Mouse (Mus musculus) ovary, adult 18-20 months (tissue): Measurements from ENCODE around the gene Gbp4.
A peak's percentile ranks its signal among the peaks of the same experiment; 100 is the strongest.
"Not testable (repeated sequence)": the region's sequence is repeated elsewhere in the genome, so short reads cannot be mapped to it uniquely, and the experiment has no call there.

Experiments used
- DNase-seq: peaks from one replicate; pipeline ENCODE4 v3.0.0; 2022; ENCODE audit warnings: low spot score, mixed read lengths

Gbp4 gene

DNA sequence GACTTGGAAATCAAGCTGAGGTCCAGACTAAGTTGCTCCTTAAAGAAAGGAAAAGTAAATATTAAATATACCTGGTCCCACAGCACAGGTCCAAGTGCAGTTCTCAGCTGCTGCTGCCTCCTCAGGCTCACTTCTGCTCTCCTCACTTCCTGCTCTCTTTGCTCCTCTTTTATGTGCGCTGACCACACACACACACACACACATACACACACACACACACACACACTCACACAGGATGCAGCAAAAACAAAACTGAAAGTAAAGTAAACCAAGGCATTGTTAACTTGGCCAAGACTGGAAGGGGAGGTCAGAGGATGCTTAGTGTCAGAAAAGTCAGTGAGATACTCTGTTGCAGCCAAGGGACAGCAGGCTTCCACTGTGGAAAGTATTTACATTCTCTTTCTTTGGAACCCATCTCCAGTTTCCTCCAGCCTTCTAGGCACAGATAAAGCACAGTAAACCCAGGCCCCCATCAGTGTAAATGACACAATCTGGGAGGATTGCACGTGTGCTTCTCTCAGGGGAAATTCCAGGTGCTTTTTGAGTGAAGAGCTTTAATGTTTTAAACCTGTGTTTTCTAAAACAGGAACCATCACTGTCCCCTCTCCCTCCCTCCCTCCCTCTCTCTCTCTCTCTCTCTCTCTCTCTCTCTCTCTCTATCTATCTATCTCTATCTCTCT, at the start of gene Gbp4, which contains the start of the genes Gbp9 and Gbp8:
Gene Gbp4, minus strand, starts transcription at position 178 of the 680 bp plus-strand sequence.
Gene Gbp9, minus strand, starts transcription at position 131 of the 680 bp plus-strand sequence.
Gene Gbp8, minus strand, starts transcription at position 132 of the 680 bp plus-strand sequence.
- DNase-seq: not testable (repeated sequence)

DNA sequence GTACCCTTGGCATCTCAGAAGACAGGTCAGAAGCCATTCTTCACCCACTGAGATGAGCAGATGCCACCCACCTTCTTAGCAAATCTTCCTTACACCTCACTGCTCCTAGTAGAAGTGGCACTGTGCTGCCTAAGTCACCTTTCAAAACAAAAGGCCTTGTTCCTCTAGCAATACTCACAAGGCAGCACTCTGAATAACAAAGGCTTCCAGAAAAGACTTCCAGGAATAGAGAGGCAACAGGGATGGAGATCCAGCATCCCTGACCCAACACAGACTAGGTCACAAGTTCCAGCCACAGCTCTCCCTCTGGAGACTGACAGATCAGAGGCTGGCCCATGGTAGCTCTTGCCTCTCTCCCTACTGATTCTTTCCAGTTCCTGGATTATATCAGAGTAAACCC, 42.1 kb upstream of the Gbp4 start:
- DNase-seq: no peak

DNA sequence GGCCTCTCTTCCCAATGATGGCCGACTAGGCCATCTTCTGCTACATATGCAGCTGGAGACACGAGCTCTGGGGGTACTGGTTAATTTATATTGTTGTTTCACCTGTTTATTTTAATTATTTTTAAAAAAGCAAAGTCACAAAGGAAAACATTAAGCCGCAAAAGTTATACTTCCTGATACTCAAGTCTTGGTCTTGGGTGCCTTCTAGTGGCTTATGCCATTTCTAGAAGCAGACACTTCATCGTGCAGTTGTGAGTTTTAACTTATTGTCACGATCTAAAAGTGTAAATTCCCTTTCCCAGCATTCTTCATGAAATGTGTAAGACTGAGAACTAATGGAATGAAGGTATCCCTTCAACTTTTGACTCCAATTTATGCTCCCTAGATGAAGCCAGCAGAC, 17.2 kb upstream of the Gbp4 start:
- no peak for DNase-seq

DNA sequence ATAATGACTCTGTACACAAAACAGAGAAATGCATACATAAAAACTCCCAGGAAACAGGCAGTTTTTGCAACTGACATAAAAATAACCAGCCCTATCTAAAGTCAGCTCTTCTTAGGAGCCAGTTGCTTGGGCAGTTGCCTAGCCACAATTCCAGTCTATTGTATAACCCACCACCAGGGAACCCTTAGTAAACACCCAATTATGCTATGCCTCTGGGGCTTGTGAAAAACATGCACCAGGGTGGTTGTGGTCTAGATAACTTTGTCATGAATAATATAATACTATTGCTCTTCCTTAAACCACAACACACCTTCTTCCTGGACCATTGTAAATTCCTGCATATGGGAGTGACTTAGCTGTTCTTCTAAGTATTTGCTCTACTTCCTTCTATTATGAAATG, 14.7 kb upstream of the Gbp4 start:
- DNase-seq: no peak

DNA sequence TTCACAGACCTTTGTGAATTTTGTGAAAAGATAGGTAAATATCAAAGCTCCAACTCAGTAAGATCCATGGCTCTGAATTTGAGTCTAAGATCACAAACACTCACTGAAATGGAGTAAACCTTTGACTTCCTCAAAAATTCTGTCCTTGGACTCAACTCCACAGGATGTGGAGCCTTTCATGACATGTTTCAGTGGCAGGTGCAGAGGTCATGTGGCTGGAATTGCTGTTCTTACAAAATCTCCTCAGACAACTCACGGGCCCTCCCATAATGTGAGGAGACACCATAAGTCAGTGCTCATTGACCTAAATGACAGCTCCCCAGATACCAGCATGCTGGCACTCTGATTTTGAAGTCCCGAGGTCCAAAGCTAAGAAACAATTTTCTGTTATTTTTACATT, 8.7 kb upstream of the Gbp4 start:
- not testable (repeated sequence) for DNase-seq

DNA sequence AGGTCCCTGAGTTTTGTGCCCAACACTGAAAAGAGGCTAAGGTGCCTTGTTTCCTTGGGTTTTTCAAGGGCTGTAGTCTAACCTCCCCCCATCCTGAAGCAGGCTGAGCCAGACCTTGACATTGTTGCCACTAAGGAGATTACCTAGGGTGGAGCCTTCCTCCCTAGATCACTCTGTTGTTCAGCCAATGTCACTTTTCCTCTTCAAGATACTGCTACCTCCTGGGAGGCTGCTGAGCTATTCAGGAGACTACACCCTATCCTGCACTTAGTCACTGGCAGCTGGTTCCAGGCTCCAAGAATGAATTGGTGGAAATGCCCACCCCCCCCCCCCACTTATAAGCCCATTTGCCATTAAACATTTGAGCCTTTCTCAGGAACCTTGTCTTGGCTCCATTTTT, 7.1 kb upstream of the Gbp4 start:
- DNase-seq: no peak

DNA sequence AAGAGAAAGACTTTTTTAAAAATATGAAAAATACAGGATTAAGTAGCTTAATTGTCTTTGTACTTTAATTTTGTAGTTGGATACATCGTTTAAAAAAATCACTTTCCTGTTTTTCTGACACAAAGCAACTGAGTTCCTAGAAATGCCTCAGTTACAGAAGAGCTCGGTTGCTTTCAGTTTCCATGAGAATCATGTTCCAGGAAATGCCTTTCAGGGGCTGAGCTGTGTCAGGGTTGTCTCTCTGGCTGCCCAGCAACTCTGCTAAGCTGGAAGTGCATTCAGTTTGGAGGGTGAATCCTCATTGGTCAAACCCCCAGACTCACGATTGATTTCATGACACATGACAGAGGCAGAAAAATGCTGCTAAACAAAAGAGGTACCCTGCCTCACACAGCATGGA, 6.3 kb upstream of the Gbp4 start:
- DNase-seq: not testable (repeated sequence)

DNA sequence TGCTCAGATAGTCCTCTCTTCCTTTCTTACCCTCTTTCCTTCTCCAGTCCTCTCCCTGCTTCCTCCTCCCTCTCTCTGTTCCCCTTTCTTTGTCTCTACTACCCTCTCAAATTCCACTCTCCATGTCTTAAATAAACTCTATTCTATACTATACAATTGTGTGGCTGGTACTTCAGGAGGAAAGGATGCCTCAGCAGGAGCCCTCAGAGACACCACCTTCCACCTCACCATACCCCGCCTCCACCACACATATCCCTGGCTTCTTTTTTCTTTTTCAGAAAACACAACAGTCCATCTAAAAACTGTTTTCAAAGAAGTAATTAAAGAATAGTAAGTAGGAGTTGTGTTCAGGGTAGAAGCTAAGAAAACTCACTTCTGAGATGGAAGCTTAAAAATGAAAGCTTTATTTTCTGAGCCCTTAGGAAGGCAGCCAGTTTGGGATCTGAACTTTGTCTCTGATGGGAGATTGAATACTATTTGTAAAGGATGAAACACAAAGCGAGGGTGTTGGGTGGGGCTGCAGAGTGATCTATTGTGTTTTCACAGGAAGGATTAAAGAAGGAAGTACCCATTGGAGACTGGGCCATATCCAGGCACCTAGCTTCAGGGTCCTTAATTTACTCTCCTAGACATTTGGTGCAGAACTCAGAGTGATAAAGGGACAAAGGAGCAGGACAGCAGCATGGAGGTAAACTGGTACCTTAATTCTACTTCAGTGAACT, 864 bp upstream of the Gbp4 start:
- DNase-seq: not testable (repeated sequence)

DNA sequence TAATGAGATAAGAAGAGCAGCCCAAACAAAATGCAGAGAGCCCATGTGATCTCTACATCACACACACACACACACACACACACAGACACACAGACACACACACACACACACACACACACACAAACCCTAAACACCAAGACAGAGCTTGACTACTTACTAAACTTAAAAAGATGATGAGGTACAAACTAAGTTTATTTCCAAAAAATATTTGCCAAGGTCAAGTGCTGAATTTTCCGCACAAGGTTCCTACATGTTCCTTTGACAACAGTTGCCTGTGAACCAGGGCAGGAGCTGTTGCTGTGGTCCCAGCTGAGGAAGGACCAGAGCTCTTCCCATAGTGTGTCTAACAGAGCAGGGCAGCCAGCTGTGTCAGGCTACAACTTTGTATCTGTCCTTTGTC, 480 bp downstream of the Gbp4 start:
- no peak for DNase-seq

DNA sequence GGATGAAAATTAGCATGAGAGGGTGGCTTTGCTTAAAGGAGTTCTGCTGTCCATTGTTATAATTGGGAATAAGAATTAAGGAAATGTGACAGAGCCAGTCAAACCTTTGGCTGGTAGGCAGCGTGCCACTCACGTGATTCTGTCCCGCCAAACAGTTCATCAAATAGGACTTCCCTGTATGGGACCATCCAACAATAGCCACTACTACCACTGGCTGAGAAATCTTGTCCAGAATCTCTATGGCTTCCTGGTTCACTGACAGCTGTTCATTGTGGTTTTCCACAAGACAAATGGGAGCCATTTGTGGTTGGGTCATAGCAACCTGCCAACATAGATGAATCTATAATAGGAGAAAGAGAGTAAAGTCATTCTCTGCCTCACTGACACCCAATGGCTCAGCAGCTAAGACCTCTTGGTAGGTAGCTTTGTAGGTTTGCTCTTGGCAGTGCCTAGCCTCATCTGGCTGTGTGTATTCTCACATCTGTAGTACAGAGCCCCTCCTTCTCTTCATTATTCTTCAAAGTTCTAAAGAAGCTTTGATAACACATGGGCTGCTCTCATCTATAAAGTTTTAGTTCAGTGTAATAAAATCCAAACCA, 2.6 kb downstream of the Gbp4 start:
- not testable (repeated sequence) for DNase-seq

DNA sequence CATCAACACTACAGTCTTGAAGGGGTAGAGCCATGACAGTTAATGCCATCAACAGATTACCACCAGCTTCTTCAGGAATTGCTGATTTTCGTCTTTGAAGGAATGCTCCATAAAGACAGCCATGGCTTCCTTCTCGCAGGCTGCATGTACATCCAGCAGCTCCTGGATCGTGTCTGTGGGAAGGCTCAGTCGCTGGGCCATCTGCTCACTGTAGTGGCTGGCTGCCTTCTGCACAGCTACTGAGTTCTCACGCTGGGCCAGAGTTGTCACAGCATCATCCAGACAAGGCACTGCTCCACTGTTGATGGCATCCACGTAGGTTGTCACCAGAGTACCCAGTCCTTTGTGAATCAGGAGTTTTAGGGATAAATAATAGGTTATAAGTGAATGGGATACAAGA, 17.7 kb downstream of the Gbp4 start:
- DNase-seq: not testable (repeated sequence)

DNA sequence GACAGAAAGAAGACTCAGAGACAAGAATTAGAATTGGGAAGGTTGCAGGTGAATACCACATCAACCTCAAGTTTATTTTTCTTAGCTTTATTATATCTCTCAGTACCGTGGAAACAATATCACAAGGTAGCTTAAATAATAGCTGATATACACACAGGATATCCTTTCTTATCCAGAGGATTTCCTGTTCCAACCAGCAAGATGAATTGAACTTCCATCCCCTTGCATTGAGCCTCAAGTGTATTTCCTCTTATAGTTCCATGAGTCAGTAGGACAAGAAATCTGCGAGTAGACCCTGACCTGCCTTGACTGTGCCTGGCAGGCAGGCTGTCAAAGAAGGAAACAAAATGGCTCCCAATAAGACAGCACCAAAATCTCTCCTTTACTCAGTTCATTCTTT, 23.6 kb downstream of the Gbp4 start:
- DNase-seq: no peak

DNA sequence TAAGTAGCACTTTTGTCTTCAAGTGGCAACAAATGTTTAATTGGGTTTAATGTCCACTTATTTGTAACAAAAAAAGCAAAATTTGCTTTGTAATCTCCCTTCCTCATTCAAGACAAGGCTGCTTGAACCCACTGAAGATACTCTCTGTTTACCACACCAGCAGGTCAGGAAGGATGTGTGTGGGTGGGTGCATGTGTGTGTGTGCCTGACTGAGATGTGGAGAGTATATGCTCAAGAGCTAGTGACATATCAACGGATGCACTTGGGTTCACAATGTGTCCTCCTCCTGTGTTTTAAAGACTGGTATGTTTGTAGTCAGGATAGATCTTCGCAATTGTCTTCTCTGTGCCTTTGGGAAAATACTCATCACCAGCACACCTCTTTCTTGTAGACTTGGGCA, 24.7 kb downstream of the Gbp4 start:
- no peak for DNase-seq

DNA sequence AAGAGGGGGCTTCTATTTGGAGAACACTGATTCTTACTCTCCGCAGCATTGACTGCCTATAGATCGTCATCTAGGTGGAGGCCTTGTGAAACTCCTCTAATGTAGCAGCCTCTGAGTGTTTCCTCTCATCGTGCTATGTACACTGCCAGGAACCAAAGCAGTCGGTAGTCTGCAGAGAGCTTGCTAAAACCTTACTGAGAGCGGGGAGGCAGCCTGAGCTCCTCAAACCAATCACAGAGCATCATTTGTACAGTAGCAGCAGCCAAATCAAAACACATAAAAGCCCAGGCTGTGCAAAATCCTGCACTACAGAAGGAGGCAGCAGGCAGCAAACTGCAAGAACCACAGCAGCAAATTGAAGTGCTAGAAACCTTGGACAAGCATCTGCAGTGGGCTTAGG, 25.7 kb downstream of the Gbp4 start:
- no peak for DNase-seq

DNA sequence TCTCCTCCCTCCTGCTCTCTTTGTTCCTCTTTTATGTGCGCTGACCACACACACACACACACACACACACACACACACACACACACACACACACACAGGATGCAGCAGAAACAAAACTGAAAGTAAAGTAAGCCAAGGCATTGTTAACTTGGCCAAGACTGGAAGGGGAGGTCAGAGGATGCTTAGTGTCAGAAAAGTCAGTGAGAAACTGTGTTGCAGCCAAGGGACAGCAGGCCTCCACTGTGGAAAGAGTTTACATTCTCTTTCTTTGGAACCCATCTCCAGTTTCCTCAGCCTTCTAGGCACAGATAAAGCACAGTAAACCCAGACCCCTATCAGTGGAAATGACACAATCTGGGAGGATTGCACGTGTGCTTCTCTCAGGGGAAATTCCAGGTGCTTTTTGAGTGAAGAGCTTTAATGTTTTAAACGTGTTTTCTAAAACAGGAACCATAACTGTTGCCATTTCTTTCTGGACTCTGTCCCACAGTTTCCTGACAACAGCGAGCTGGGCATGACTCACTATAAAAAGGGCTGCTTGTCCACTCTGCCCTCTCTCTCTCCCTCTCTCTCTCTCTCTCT, 29.0 kb downstream of the Gbp4 start:
- peak; percentile 24 for DNase-seq

DNA sequence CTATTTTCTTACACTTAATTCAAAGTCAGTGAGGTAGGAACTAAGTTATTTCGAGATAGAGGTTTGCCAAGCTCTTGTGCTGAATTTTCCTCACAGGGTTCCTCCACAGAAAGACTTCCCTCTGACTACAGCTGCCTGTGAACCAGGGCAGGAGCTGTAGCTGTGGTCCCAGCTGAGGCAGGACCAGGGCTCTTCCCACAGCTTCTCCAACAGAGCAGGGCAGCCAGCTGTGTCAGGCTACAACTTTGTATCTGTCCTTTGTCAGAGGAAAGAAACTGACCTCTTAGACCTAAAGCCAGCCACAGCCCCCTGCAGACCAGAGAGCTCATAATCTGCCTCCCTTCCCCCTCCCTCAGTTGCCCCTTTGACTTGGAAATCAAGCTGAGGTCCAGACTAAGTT, 29.6 kb downstream of the Gbp4 start:
- not testable (repeated sequence) for DNase-seq

DNA sequence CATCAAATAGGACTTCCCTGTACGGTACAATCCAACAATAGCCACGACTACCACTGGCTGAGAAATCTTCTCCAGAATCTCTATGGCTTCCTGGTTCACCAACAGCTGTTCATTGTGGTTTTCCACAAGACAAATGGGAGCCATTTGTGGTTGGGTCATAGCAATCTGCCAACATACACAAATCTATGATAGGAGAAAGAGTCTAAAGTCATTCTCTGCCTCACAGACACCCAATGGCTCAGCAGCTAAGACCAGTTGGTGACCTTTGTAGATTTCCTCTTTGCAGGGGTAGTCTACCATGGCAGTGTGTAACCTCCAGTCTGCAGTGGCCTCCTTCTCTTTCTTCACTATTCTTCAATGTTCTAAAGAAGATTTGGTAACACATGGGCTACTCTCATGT, 33.7 kb downstream of the Gbp4 start:
- not testable (repeated sequence) for DNase-seq

DNA sequence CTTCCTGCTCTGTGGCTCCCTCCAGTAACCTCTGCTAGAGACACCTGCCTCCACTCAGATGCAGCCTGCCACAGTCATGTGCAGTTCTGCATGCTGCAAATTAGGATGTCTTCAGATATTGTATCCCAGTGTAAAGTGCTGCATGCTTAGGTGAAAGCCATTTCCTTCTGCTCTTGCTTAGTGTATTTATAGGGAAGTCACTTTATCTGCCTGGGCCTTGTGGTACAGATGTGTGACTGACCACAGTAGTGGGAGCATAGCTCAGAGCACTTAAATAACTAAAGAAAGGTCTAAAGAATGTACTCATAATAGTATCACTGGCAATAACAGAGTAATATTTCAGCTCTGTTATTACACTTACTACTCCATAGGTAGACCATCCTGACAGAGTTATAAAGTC, 57.5 kb downstream of the Gbp4 start:
- no peak for DNase-seq

DNA sequence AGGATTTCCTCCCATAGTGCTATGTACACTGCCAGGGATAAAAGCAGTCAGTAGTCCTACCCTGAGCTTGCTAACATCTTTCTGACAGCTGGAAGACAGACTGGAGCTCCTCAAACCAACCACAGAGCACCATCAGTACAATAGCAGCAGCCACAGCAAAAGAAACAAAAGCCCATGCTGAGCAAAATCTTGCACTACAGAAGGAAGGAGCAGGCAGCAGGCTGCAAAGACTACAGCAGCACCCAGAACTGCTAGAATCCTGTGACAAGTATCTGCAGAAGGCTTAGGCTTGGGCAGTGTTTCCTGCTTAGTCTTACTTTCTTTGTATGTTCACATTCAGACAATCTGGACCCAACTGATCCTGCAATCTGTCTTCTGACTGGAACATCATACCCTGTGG, 71.0 kb downstream of the Gbp4 start:
- DNase-seq: not testable (repeated sequence)
